Mouse (Mus musculus) forebrain, embryonic 16.5 days (tissue): Measurements from ENCODE around the gene Tex44. TPM values are rescaled to one million over a fixed set of nuclear protein-coding genes. Genes with fewer than 3 reads are reported as not detected.
"Not testable (repeated sequence)": the region's sequence is repeated elsewhere in the genome, so short reads cannot be mapped to it uniquely, and the experiment has no call there.

Experiments
- ATAC-seq: fragments of 200-750 bp; cut with Nextera tagmentation; 2 replicates; pipeline ENCODE4 v1.8.0; 2017; ENCODE audit warnings: mild to moderate bottlenecking, moderate library complexity
- H3K27ac ChIP-seq: fragments of 300-500 bp; sonication (generic); 2 replicates; pipeline ENCODE4 v1.5.1; 2014; ENCODE audit warnings: low read length, control low read depth
- H3K27me3 ChIP-seq: fragments of 300-500 bp; sonication (generic); replicated peaks from 2 replicates; pipeline ENCODE4 v1.6.1; 2014; ENCODE audit warnings: low read length; ENCODE audit not compliant: control insufficient read depth, insufficient read depth
- H3K36me3 ChIP-seq: fragments of 300-500 bp; sonication (generic); 2 replicates; pipeline ENCODE4 v1.6.1; 2014; ENCODE audit not compliant: control insufficient read depth, insufficient read depth
- H3K4me1 ChIP-seq: fragments of 300-500 bp; sonication (generic); replicated peaks from 2 replicates; pipeline ENCODE4 v1.6.1; 2014; ENCODE audit warnings: low read length; ENCODE audit not compliant: control insufficient read depth, insufficient read depth
- H3K4me2 ChIP-seq: fragments of 300-500 bp; sonication (generic); 2 replicates; pipeline ENCODE4 v1.6.1; 2014; ENCODE audit warnings: mild to moderate bottlenecking, low read length, control low read depth
- H3K4me3 ChIP-seq: fragments of 300-500 bp; sonication (generic); replicated peaks from 2 replicates; pipeline ENCODE4 v1.5.1; 2014; ENCODE audit warnings: mild to moderate bottlenecking, low read length, control low read depth
- H3K9ac ChIP-seq: fragments of 300-500 bp; sonication (generic); replicated peaks from 2 replicates; pipeline ENCODE4 v1.6.1; 2014; ENCODE audit warnings: low read depth, low read length, control low read depth
- H3K9me3 ChIP-seq: fragments of 300-500 bp; sonication (generic); 2 replicates; pipeline ENCODE4 v1.6.1; 2016; ENCODE audit warnings: low read length; ENCODE audit not compliant: control insufficient read depth
- WGBS: fragments of 180-500 bp; shearing (Covaris S2); extraction: QIAGEN DNeasy Blood & Tissue Kit; methylation state at CpG from one replicate; pipeline ENCODE4 v1.1.7; 2014; 5-methylcytosine and 5-hydroxymethylcytosine counted together
- polyA plus RNA-seq: library from polyadenylated mRNA; unstranded; fragments of >200 nt; fragmentation: Nextera tagmentation; extraction: Ambion mirVana; gene quantifications from 2 replicates; pipeline ENCODE4 v1.2.1, GENCODE M21; 2015

Tex44 gene
- polyA plus RNA-seq, 1 experiment from 2014 or later: not detected

DNA sequence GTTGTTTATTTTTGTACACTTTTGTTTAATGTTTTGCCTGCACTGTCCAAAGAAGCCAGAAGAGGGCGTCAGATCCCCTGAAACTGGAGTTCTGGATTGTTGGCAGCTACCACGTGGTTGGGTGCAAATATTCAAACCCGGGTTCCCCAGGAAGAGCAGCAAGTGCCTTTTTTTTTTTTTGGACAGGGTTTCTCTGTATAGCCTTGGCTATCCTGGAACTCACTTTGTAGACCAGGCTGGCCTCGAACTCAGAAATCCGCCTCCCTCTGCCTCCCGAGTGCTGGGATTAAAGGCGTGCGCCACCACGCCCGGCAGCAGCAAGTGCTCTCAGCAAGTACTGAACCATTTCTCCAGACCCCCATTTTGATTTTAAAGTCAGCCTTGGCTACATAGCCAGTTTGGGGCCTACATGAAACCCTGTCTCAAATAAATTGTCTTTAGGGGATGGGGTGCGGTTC lies 45.4 kb downstream of the Tex44 start:
- WGBS: 79% methylated on average over 11 of the region's 11 CpGs

DNA sequence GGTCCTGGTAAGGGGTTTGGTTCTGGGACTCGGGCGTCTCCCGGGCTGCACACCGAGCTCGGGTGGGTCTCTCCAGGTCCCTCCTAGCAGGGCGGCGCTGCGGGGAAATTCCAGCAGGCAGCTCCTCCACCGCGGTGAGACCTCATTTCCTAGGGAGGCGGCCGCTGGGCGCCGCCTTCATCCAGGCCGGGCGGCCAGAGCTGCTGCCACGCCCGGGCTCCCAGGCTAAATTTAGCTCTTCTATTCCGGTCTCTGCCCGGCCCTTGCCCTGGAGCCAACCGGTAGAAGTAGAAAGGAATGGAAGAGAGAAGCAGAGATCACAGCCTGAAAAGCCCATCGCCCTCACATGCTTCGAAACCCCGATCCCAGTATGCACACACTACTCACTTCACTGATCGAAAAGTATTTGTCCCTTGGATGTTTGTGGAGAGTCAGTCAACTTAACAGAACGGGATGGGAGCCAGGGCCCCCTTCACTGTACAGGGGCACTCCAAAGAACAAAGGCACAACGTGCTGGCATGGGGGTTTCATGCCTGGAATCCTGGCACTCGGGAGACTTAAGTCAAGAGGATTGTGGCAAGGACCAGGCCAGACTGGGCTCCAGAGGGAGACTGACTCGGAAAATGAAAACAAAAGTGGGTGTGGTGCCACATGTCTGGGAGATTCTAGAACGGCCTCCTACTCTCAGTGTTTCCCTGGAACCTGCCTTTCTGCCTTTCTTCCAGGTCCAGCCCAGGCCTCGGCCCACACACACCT lies 46.2 kb downstream of the Tex44 start:
- Histone ChIP-seq H3K27me3 (no peaks in the 10 kb centered on the region), H3K9ac (peak overlapping the region; percentile 61), H3K27ac (no peak overlapping the region; the same call in 1 of the 2 replicates), H3K36me3 (no peaks in the 10 kb centered on the region), H3K9me3 (no peaks in the 10 kb centered on the region), H3K4me2 (peak overlapping the region; percentile 42), H3K4me3 (peak overlapping the region; percentile 6; the same call in 1 of the 2 replicates), H3K4me1 (peaks cover 6% of the 10 kb centered on the region)
- WGBS: 18% methylated on average over 31 of the region's 31 CpGs
- peak; percentile 40 for ATAC-seq

More for the DNA sequence above, 45.4 kb downstream of the Tex44 start:
- H3K27ac ChIP-seq, H3K9me3 ChIP-seq, H3K27me3 ChIP-seq, H3K4me3 ChIP-seq, H3K9ac ChIP-seq, H3K36me3 ChIP-seq, H3K4me1 ChIP-seq, ATAC-seq, H3K4me2 ChIP-seq: not testable (repeated sequence)

DNA sequence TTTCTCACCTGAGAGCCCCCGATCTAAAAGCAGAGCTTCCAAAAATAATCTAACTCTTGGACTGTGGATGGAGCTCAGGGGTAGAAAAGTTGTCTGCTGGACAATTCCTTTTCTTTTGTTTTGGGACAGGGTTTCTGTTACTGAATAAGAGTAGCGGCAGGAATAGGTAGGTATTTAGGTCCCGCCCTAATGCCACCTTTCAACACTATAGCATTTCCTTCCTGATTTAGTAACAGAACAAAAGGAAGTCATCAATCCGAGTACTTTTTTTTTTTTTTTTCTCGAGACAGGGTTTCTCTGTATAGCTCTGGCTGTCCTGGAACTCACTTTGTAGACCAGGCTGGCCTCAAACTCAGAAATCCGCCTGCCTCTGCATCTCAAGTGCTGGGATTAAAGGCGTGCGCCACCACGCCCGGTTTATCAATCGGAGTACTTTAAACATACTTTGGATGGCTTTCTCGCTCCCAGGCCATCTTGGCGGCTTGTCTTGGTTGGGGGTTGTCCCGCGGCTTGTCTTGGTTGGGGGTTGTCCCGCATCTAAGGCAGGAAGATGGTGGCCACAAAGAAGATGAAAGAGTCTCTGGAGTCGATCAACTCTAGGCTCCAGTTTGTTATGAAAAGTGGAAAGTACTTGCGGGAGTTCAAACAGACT lies 47.1 kb downstream of the Tex44 start:
- Histone ChIP-seq H3K27me3 (no peaks in the 10 kb centered on the region), H3K27ac (no peak overlapping the region), H3K4me2 (no peak overlapping the region), H3K9me3 (no peaks in the 10 kb centered on the region), H3K4me3 (no peak overlapping the region), H3K9ac (no peak overlapping the region), H3K4me1 (peaks cover 6% of the 10 kb centered on the region), H3K36me3 (no peaks in the 10 kb centered on the region)
- WGBS: 94% methylated on average over 18 of the region's 18 CpGs
- ATAC-seq: no peak

Other genes with a start within 250 kb of the Tex44 start
- 3.8 and 6.7 TPM in 2 replicates for gene B3gnt7, start 123.5 kb upstream of the Tex44 start, polyA plus RNA-seq
- gene Ncl, start 66.9 kb upstream of the Tex44 start, polyA plus RNA-seq: 227 and 228 TPM in 2 replicates
- not detected in 2 replicates for gene Nmur1, start 101 bp upstream of the Tex44 start, polyA plus RNA-seq
- 1,987 and 2,275 TPM in 2 replicates for gene Ptma, start 100.4 kb downstream of the Tex44 start, polyA plus RNA-seq
- gene Pde6d, start 156.3 kb downstream of the Tex44 start, polyA plus RNA-seq: 88.7 and 90.1 TPM in 2 replicates
- 59.7 and 64.6 TPM in 2 replicates for gene Cops7b, start 156.6 kb downstream of the Tex44 start, polyA plus RNA-seq
- gene Nppc, start 244.2 kb downstream of the Tex44 start, polyA plus RNA-seq: 3.7 and 5.2 TPM in 2 replicates